Mouse (Mus musculus) megakaryocyte progenitor cell, adult 5-6 weeks (primary cell): ENCODE measurements at regions not wholly inside any gene's neighbourhood (a gene's known extent, or its start where the extent isn't known, plus 50 kb on each side); places are given as distances from the start of the nearest gene placed in this dataset.
A peak's percentile ranks its signal among the peaks of the same experiment; 100 is the strongest.

Experiments
- ATAC-seq: replicated peaks from 2 replicates; pipeline ENCODE4 v1.8.0; 2016; ENCODE audit warnings: mild to moderate bottlenecking, moderate TSS enrichment, inconsistent platforms; ENCODE audit not compliant: poor library complexity

GRCm38 (mm10) chr10:117896911-117897643, 51.2 kb upstream of the Rap1b start:
- ATAC-seq: no peak

GRCm38 (mm10) chr10:117897766-117898165, 51.9 kb upstream of the Rap1b start:
- ATAC-seq: no peak

GRCm38 (mm10) chr10:117898391-117898790, 52.6 kb upstream of the Rap1b start:
- no peak for ATAC-seq

GRCm38 (mm10) chr10:117899410-117899935, 53.6 kb upstream of the Rap1b start:
- peak; percentile 86 for ATAC-seq

- 0 out of 2 replicates have a peak, but pooled peaks have one; percentile 13 for ATAC-seq
Measured at GRCm38 (mm10) chr10:117905666-117906266, 59.9 kb upstream of the Rap1b start.

GRCm38 (mm10) chr10:117906267-117906811, 60.5 kb upstream of the Rap1b start:
- ATAC-seq: peak; percentile 45

- ATAC-seq: no peak
Measured at GRCm38 (mm10) chr10:117908079-117908675, 62.3 kb upstream of the Rap1b start.

- ATAC-seq: no peak
Measured at GRCm38 (mm10) chr10:117909155-117909554, 63.3 kb upstream of the Rap1b start.

- ATAC-seq: 0 out of 2 replicates have a peak, but pooled peaks have one; percentile 12
Measured at GRCm38 (mm10) chr10:117909811-117910239, 64.0 kb upstream of the Rap1b start.

GRCm38 (mm10) chr10:117910426-117910825, 64.6 kb upstream of the Rap1b start:
- no peak for ATAC-seq

GRCm38 (mm10) chr10:117915011-117915735, 69.3 kb upstream of the Rap1b start:
- no peak for ATAC-seq

GRCm38 (mm10) chr10:117916280-117916679, 70.4 kb upstream of the Rap1b start:
- peak; percentile 62 for ATAC-seq

GRCm38 (mm10) chr10:117917870-117918269, 72.0 kb upstream of the Rap1b start:
- no peak for ATAC-seq

GRCm38 (mm10) chr10:117918616-117919015, 72.8 kb upstream of the Rap1b start:
- no peak for ATAC-seq

GRCm38 (mm10) chr10:117919186-117919941, 73.5 kb upstream of the Rap1b start:
- ATAC-seq: no peak

GRCm38 (mm10) chr10:117925186-117925585, 79.4 kb upstream of the Rap1b start:
- no peak for ATAC-seq

- ATAC-seq: peak; percentile 50
Measured at GRCm38 (mm10) chr10:117925611-117926555, 80.0 kb upstream of the Rap1b start.

- ATAC-seq: peak; percentile 59
Measured at GRCm38 (mm10) chr10:117928998-117929397, 83.2 kb upstream of the Rap1b start.

GRCm38 (mm10) chr10:117934797-117935196, 89.0 kb upstream of the Rap1b start:
- peak; percentile 78 for ATAC-seq
